Mouse (Mus musculus) limb, embryonic 15.5 days (tissue): ENCODE results near the gene Calhm3. TPM values are rescaled to one million over a fixed set of nuclear protein-coding genes. Genes with fewer than 3 reads are reported as not detected.

Source experiments
- ATAC-seq: fragments of 200-750 bp; cut with Nextera tagmentation; 2 replicates; pipeline ENCODE4 v1.8.0; 2017; ENCODE audit warnings: low read depth, moderate TSS enrichment; ENCODE audit not compliant: insufficient number of reproducible peaks, low FRiP score, low TSS enrichment
- H3K27ac ChIP-seq: fragments of 300-500 bp; sonication (generic); 2 replicates; pipeline ENCODE4 v1.5.1; 2015; ENCODE audit warnings: moderate library complexity, mild to moderate bottlenecking, inconsistent platforms
- H3K27me3 ChIP-seq: fragments of 300-500 bp; sonication (generic); 2 replicates; pipeline ENCODE4 v1.6.1; 2015; ENCODE audit warnings: inconsistent platforms
- H3K36me3 ChIP-seq: fragments of 300-500 bp; sonication (generic); 2 replicates; pipeline ENCODE4 v1.6.1; 2015; ENCODE audit warnings: inconsistent platforms
- H3K4me1 ChIP-seq: fragments of 300-500 bp; sonication (generic); 2 replicates; pipeline ENCODE4 v1.6.1; 2015; ENCODE audit warnings: inconsistent platforms
- H3K4me2 ChIP-seq: fragments of 300-500 bp; sonication (generic); 2 replicates; pipeline ENCODE4 v1.6.1; 2015; ENCODE audit warnings: mild to moderate bottlenecking, inconsistent platforms
- H3K4me3 ChIP-seq: fragments of 300-500 bp; sonication (generic); 2 replicates; pipeline ENCODE4 v1.5.1; 2015; ENCODE audit warnings: mild to moderate bottlenecking, inconsistent platforms
- H3K9ac ChIP-seq: fragments of 300-500 bp; sonication (generic); 2 replicates; pipeline ENCODE4 v1.6.1; 2015; ENCODE audit warnings: inconsistent platforms
- H3K9me3 ChIP-seq: fragments of 300-500 bp; sonication (generic); 2 replicates; pipeline ENCODE4 v1.6.1; 2016; ENCODE audit warnings: inconsistent platforms
- WGBS: fragments of 180-500 bp; shearing (Covaris S2); methylation state at CpG from one replicate; pipeline ENCODE4 v1.1.7; 2015; 5-methylcytosine and 5-hydroxymethylcytosine counted together
- polyA plus RNA-seq: library from polyadenylated mRNA; unstranded; fragments of >200 nt; fragmentation: Nextera tagmentation; extraction: Ambion mirVana; gene quantifications from 2 replicates; pipeline ENCODE4 v1.2.1, GENCODE M21; 2015

The Calhm3 gene
- not detected in 2 replicates for polyA plus RNA-seq

DNA sequence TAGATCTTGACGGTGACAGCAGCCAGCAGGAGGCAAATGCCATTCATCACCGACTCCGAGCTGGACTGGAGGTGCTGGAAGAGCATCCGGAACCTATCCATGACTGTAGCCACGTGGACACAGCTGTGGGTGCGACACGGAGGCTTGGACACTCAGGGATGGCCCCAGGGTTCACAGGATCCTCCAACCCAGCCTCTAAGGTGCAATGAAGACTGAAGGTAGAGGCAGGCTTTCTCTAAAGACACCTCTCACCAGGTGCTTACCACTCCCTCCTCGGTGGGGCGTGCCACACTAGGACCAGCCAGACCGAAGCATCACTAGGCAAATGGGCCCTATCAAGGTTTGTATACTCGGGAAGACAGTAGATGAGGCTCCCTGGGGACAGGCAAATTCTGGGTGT, at the start of gene Calhm3:
Gene Calhm3 (minus strand): TSS at position 101 of the 400 bp plus-strand sequence.
- Histone ChIP-seq H3K4me1 (no peaks in the 10 kb centered on the region), H3K27me3 (no peaks in the 10 kb centered on the region), H3K9ac (no peak within 1 kb of the TSS), H3K27ac (no peak within 1 kb of the TSS), H3K36me3 (no peaks in the 10 kb centered on the region), H3K9me3 (no peaks in the 10 kb centered on the region), H3K4me3 (no peak within 1 kb of the TSS), H3K4me2 (no peak within 1 kb of the TSS)
- 80% methylated on average over 11 of the region's 11 CpGs for WGBS
- ATAC-seq: no peak

DNA sequence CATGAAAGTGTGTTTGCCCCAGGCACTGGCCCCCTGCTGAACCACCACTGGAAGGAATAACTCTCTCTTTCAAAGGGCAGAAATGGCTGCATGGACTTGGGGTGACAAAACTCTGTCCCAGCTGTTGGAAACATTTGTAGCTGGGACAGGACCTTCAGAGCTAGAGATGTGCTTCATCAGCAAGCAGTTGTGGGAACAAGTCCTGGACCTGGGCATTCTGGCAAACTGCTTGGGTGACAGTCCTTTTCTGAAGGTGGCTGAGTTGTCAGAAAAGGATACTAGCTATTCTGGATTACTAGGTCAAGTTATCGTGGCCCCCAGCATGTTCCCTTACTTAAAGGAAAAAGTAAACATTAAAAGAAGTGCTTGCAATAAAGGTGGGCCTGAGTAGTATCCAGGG, 48.6 kb upstream of the Calhm3 start:
- no peak for ATAC-seq
- Histone ChIP-seq H3K4me2 (no peak overlapping the region), H3K36me3 (no peaks in the 10 kb centered on the region), H3K27ac (no peak overlapping the region), H3K4me1 (peaks cover 9% of the 10 kb centered on the region), H3K4me3 (no peak overlapping the region), H3K27me3 (no peaks in the 10 kb centered on the region), H3K9me3 (no peaks in the 10 kb centered on the region), H3K9ac (no peak overlapping the region)
- 76% methylated on average over 1 of the region's 1 CpGs for WGBS

DNA sequence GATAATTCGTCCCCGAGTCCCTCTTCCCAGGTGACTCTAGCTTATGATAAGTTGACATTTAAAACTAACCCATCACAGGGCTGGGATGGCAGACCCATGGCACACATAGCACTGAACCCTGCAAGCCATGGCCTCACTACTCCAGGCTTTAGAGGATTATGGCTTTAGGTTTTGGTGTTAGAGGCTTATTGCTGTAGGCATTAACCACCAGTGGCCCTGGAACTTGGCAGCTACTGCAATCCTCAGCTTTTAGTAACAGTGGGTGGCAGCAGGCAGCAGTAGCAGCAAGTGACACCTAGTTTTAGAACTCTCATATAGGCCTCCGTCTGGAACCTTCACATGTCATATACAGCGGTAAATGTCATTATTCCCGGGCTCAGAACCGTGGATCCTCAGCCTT, 47.1 kb upstream of the Calhm3 start:
- peaks cover 9% of the 10 kb centered on the region for H3K4me1 ChIP-seq
- H3K9me3 ChIP-seq: no peaks in the 10 kb centered on the region
- no peak overlapping the region for H3K4me2 ChIP-seq
- no peak for ATAC-seq
- 90% methylated on average over 6 of the region's 6 CpGs for WGBS
- H3K36me3 ChIP-seq: no peaks in the 10 kb centered on the region
- H3K4me3 ChIP-seq: no peak overlapping the region
- no peak overlapping the region for H3K9ac ChIP-seq
- H3K27ac ChIP-seq: no peak overlapping the region
- H3K27me3 ChIP-seq: no peaks in the 10 kb centered on the region

DNA sequence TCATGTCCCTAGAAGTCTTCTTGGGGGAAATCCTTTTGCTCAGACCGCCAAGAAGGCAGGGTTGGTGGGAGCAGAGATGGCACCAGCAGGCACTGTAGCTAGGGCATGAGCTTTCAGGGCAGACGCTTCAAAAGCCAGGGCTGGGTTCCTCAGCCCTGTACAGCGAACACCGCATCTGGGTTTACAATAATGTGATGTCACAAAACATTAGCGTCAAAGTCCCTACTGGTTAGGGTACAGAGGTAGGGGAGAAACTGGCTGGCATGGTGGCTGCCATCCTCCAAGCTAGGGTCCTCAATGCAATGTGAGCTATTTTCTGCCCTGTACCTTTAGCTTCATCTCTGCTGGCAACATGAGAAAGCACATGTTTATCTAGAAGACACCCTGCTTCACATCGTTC, 45.5 kb upstream of the Calhm3 start:
- H3K27ac ChIP-seq: no peak overlapping the region
- no peak for ATAC-seq

DNA sequence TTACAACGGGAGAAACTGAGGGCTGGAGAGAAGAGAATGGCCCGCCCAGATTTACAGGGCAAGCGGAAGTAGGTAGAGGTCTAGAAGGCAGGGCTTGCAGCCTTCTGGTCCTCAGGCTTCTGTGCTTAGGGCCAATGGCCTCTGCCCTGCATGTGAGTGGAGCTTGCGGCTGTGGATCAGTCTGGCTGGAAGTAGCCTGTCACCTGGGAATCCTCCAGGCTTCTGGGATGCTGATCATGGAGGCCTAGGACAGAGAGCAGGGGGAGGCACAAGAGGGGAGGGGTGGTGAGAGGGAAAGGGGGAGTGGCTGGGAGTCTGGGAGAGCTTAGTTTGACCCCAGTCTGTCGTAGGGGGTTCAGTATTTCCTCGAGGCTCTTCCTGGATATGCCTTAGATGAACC, 44.9 kb upstream of the Calhm3 start:
- H3K9ac ChIP-seq: no peak overlapping the region
- H3K9me3 ChIP-seq: no peaks in the 10 kb centered on the region
- H3K36me3 ChIP-seq: no peaks in the 10 kb centered on the region
- no peak overlapping the region for H3K27ac ChIP-seq
- H3K4me3 ChIP-seq: no peak overlapping the region
- WGBS: 50% methylated on average over 6 of the region's 6 CpGs
- no peak for ATAC-seq
- no peaks in the 10 kb centered on the region for H3K27me3 ChIP-seq
- H3K4me1 ChIP-seq: peaks cover 15% of the 10 kb centered on the region
- no peak overlapping the region for H3K4me2 ChIP-seq

More for the DNA sequence above, 45.5 kb upstream of the Calhm3 start:
- WGBS: 88% methylated on average over 6 of the region's 6 CpGs
- no peaks in the 10 kb centered on the region for H3K36me3 ChIP-seq
- H3K4me3 ChIP-seq: no peak overlapping the region
- H3K27me3 ChIP-seq: no peaks in the 10 kb centered on the region
- H3K9me3 ChIP-seq: no peaks in the 10 kb centered on the region
- H3K4me2 ChIP-seq: no peak overlapping the region
- H3K4me1 ChIP-seq: peaks cover 15% of the 10 kb centered on the region
- no peak overlapping the region for H3K9ac ChIP-seq

DNA sequence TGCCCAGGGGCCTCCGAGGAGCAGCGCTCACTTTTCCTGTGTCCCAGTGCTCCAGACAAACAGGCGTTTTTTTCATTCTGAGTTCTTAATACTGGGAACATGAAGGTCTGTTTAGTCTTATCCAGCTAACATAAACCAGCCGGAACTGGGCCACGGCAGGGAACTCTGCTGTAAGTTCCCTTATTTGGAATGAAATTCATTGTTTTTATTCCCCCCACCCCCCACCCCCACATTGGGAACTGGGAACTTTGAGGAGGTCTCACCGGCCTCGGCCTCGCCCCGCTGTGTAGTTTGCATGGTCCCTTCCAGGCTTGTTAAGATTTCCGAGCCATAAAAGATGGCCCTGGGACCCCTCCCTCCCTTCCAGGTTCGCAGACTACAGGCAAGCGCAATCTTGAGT, 44.4 kb upstream of the Calhm3 start:
- no peak for ATAC-seq
- Histone ChIP-seq H3K4me2 (no peak overlapping the region), H3K4me1 (peaks cover 15% of the 10 kb centered on the region), H3K9ac (no peak overlapping the region), H3K36me3 (no peaks in the 10 kb centered on the region), H3K9me3 (no peaks in the 10 kb centered on the region), H3K4me3 (no peak overlapping the region), H3K27ac (no peak overlapping the region), H3K27me3 (no peaks in the 10 kb centered on the region)
- 27% methylated on average over 12 of the region's 12 CpGs for WGBS

DNA sequence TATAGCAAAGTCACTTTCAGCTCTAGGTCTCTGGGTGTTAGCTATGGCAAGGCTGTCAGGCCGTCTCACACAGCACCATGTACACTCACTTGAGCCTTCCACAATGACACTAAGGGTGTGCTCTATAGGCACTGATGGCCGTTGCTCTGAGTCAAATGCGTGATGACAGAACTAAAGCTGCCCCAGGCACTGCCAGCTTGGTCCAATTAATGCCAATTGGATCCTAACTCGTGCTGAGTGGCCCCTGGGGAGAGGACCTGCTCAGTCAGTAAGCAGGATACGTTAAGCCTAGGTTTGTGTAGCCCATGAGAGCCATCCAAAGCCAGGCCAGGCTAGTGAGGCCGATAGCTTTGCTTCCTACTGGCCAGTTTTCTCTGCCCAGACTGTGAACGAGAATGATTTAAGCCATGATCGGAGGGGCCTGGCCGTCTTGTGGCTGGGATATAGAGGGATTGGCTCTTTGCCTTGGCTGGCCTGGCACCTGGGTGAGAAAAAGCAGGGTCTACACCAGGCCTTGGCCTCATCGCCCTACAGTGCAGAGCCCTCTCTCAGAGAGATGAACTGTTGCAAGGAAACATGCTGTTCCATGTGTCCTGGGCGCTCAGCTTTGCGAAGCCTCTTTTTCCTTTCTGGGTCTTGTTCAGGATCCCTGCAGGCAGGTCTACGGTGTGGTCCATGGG, 41.2 kb upstream of the Calhm3 start:
- H3K4me2 ChIP-seq: no peak overlapping the region
- no peak overlapping the region for H3K9ac ChIP-seq
- peaks cover 15% of the 10 kb centered on the region for H3K4me1 ChIP-seq
- no peaks in the 10 kb centered on the region for H3K27me3 ChIP-seq
- no peak overlapping the region for H3K4me3 ChIP-seq
- H3K27ac ChIP-seq: no peak overlapping the region
- no peak for ATAC-seq
- WGBS: 69% methylated on average over 13 of the region's 13 CpGs
- no peaks in the 10 kb centered on the region for H3K9me3 ChIP-seq
- H3K36me3 ChIP-seq: no peaks in the 10 kb centered on the region

DNA sequence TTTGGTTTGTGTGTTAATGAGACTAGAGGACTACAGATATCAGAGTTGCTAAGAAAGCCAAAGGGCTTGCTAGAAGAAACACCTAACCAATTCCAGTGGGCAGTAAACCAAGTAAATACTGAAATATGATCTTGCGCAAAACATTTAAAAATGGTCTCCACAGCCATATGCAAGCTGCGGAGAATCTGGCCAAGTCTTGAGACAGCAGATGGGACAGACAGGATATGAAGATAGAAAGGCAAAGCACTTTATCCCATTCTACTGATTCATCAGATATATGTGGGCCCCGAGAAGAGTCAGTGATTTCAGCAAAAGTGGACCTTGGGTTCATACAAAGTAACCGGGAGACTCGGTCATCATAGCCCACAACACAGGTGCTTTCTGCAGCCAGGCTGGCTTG, 34.6 kb upstream of the Calhm3 start:
- no peak for ATAC-seq
- 89% methylated on average over 5 of the region's 5 CpGs for WGBS
- no peak overlapping the region for H3K4me2 ChIP-seq

DNA sequence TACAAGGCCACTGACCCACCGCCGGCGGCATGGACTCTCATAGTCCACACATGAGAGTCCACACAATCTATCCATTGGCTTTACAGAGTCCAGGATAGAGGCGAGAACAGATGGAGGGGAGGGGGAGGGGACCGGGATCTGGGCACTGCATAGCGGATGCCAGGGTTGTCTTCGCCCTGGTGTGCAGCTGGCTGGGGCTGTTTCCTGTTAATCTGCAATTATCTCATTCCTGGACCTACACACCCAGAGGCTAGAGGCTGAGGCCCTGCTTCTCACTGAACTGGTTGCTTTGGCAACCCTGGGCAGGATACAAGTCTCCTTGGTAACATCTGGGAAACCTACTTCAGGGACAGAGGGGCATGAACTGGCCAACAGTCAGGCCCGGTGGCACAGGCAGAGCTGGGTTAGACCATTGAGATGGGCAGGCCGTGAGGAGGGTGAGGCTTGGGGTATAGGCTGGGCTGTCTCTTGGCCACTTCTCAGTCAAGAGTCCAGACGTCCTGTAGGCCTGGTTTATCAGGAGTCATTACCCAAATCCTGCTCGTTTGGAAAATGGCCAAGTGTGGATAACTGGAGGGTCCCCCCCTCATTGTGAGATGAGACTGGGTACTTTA, 31.1 kb upstream of the Calhm3 start:
- Histone ChIP-seq H3K4me2 (no peak overlapping the region), H3K36me3 (no peaks in the 10 kb centered on the region), H3K27me3 (no peaks in the 10 kb centered on the region), H3K4me1 (0 out of 2 replicates have a peak, but pooled peaks cover 7% of the 10 kb centered on the region), H3K9me3 (no peaks in the 10 kb centered on the region), H3K9ac (no peak overlapping the region), H3K4me3 (no peak overlapping the region), H3K27ac (no peak overlapping the region)
- 55% methylated on average over 11 of the region's 11 CpGs for WGBS
- no peak for ATAC-seq

More for the DNA sequence above, 34.6 kb upstream of the Calhm3 start:
- no peaks in the 10 kb centered on the region for H3K27me3 ChIP-seq
- 0 out of 2 replicates have a peak, but pooled peaks cover 5% of the 10 kb centered on the region for H3K4me1 ChIP-seq
- no peak overlapping the region for H3K9ac ChIP-seq
- H3K27ac ChIP-seq: no peak overlapping the region
- no peak overlapping the region for H3K4me3 ChIP-seq
- no peaks in the 10 kb centered on the region for H3K9me3 ChIP-seq
- H3K36me3 ChIP-seq: no peaks in the 10 kb centered on the region

DNA sequence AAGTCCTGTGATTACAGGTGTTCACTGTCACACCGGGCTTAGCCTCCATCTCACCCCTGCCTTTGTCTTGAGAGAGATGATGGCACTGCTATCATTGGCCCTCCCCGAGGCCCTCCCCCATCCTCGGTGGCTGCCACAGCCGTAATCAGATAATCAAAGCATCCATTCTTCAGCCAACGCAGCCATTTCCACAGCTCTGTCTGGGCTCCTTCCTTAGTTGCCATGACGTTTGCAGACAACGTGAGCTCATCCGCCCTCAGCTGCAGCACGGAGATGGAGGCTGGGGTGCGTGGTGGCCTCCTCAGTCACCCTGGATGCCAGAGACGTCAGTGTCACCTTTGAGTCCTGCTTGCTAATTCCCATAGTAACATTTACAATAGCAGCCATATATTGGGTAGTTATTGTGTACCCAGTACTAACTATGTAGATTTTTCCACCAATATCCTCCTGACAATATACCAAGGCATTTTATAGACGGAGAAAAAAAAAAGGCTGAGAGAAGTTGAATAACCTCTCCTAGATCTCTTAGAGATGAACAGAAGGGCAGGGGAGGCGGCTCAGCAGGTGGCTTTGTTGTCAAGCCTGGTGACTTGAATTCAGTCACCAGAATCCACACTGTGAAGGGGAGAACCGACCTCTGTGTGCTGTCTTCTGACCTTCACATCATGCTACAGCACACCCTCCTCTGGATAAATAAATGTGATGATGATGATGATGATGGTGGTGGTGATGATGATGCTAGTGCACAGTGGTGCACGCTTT, 29.1 kb upstream of the Calhm3 start:
- H3K4me1 ChIP-seq: 0 out of 2 replicates have a peak, but pooled peaks cover 7% of the 10 kb centered on the region
- ATAC-seq: no peak
- H3K9ac ChIP-seq: no peak overlapping the region
- 0 out of 2 replicates have a peak, but pooled peaks cover under 1% of the 10 kb centered on the region for H3K27me3 ChIP-seq
- H3K27ac ChIP-seq: no peak overlapping the region
- no peak overlapping the region for H3K4me2 ChIP-seq
- H3K9me3 ChIP-seq: no peaks in the 10 kb centered on the region
- 58% methylated on average over 15 of the region's 15 CpGs for WGBS
- no peak overlapping the region for H3K4me3 ChIP-seq
- H3K36me3 ChIP-seq: no peaks in the 10 kb centered on the region

DNA sequence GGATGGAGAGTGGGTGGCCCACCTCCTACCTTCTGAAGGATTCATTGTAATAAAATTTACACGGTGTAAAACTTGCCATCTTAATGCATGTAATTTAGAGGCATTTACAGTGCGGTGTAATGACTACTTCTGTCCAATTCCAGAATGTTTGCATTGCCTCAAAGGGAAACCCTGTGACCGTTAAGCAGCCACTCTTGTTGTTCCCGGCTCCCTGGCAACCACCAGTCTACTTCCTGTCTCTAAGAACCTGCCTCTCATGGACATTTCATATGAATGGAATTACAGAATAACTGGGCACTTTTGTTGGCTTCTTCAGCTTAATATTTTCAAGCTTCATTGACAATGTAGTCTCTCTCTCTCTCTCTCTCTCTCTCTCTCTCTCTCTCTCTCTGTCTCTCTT, 27.2 kb upstream of the Calhm3 start:
- Histone ChIP-seq H3K36me3 (no peaks in the 10 kb centered on the region), H3K4me2 (no peak overlapping the region), H3K9me3 (no peaks in the 10 kb centered on the region), H3K27ac (no peak overlapping the region), H3K9ac (no peak overlapping the region), H3K4me3 (no peak overlapping the region), H3K4me1 (peaks cover 9% of the 10 kb centered on the region), H3K27me3 (peaks cover 17% of the 10 kb centered on the region)
- 29% methylated on average over 4 of the region's 4 CpGs for WGBS
- ATAC-seq: no peak

DNA sequence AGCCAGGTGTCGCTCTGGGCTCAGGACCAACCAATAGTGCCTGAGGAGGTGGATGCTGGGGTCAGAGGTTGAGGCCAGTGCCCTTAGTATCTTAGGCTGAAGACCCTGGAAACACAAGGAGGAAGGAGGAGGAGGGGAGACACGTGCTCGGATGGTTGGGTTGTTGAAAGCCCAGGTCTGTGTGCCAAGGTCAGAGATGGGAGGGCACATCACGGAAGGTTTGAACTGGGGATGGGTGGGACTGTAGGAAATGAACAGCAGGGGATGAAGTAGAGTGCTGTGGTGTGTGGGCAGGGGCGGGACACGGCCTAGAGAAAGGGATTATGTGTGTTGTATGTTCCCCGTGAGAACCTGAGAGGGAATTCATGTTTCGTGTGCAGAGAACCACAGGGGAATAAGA, 26.7 kb upstream of the Calhm3 start:
- ATAC-seq: no peak
- Histone ChIP-seq H3K4me3 (no peak overlapping the region), H3K27ac (no peak overlapping the region), H3K36me3 (no peaks in the 10 kb centered on the region), H3K9me3 (no peaks in the 10 kb centered on the region), H3K9ac (no peak overlapping the region), H3K4me1 (peaks cover 14% of the 10 kb centered on the region), H3K27me3 (peaks cover 22% of the 10 kb centered on the region), H3K4me2 (no peak overlapping the region)
- 52% methylated on average over 8 of the region's 8 CpGs for whole genome bisulfite sequencing
